Mouse (Mus musculus) megakaryocyte, embryonic 14.5 days (primary cell): ENCODE data around the gene Polg2.

Experiments used
- FLI1 ChIP-seq: IDR thresholded peaks from 2 replicates; pipeline ENCODE4 v1.6.1; 2012; ENCODE audit warnings: low read length, inconsistent platforms, mixed read lengths
- GATA1 ChIP-seq: IDR thresholded peaks from 3 replicates; pipeline ENCODE4 v1.6.1; 2012; ENCODE audit warnings: mixed read lengths, low read length, inconsistent platforms, borderline replicate concordance

DNA sequence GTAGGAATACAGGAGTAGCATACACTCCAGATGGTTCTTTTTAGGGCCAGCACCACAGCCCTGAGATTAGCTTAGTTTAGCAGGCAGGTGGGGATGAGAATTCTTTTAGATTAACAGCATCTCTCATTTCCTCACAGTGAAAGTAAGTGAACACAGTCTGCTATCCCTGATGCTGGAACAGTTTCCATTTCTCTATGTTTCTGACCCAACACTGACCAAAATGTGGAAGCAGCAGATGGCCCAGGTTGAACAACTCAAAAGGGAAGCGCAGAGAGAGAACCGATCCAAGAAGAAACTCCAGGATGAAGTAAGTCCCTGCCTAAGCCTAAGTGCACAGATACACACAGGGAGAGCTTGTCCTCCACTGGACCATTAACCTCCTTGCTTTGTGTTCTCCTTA, 36.0 kb upstream of the Polg2 start:
- TF ChIP-seq FLI1 (no peak), GATA1 (no peak)
